Mouse (Mus musculus) monocyte, adult 5-6 weeks (primary cell): ENCODE results near the gene Csnka2ip. TPM values are rescaled to one million over a fixed set of nuclear protein-coding genes. Genes with fewer than 3 reads are reported as not detected.

Source experiments
- total RNA-seq: library from RNA; stranded (forward); fragments of 200-1000, 200-491, 200-594 nt; gene quantifications from 3 replicates; pipeline ENCODE4 v1.2.3, GENCODE M21; 2017

Csnka2ip gene
- total RNA-seq, 1 experiment from 2014 or later, result not detected

Other genes with a start within 250 kb of the Csnka2ip start
- 31.8 to 48.6 TPM (median 44.0 TPM) in 3 replicates for gene 4930453N24Rik, start 168.8 kb upstream of the Csnka2ip start, total RNA-seq
- 20.6 to 26.0 TPM (median 22.4 TPM) in 3 replicates for gene Zfp654, start 249.2 kb upstream of the Csnka2ip start, total RNA-seq
- gene Cggbp1, start 249.6 kb upstream of the Csnka2ip start, total RNA-seq, result 79.2 to 119 TPM (median 83.8 TPM) in 3 replicates